Comparison of ENCODE assay signal across 8 mouse cellular contexts in the genomic region with DNA sequence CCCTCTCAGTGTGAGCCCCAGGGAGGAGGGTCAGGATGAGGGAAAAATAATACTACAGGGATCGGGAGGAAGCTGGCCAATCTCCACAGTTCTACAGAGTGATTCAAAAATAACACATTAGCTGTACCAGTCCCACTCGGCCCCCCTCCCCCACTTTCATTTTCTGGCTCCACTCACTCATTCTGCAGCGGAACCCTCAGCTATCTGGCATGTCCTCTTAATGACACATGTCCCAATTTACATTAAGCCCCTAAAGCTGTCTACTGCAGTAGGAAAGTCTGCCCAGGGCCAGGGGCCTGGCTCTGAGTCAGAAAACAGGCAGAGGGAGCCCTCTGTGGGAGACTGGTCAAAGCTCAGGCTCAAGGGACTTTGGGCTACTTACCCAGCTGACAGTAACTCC. TPM values are rescaled to one million over a fixed set of nuclear protein-coding genes. Genes with fewer than 3 reads are reported as not detected.
DNase-seq lines count a peak whose midpoint lies in the region; ATAC-seq lines count a peak whose summit lies in the region.

No protein-coding gene starts in this region.

- H3K4me1 ChIP-seq in hindbrain, embryonic 16.5 days (ENCODE audit: control insufficient read depth, insufficient read depth, low read depth, low read length), result peaks cover 63% of the 10 kb centered on the region

- DNase-seq in adrenal gland, adult (ENCODE audit: inconsistent age in 2 of 2, low spot score in 1 of 2), result peak; percentile 46 to 82
- no peak for DNase-seq in adrenal gland, postnatal 4 days (ENCODE audit: low spot score in 2 of 2)
- peak; percentile 32 for DNase-seq in cerebellum, adult 9-11 months
- DNase-seq in gastrocnemius, postnatal 10 days, result peak; percentile 43
- DNase-seq in layer of hippocampus, postnatal 36 days, result peak; percentile 37 to 65
- peak; percentile 21 for DNase-seq in neural tube, embryonic 10.5 days (ENCODE audit: extremely low spot score, low spot score)
- DNase-seq in T-cell, adult 2 months (ENCODE audit: low spot score), result no peak

- no peaks in the 10 kb centered on the region for H3K36me3 ChIP-seq in hindbrain, embryonic 16.5 days (ENCODE audit: control insufficient read depth, insufficient read depth, low read length)

- H3K9me3 ChIP-seq in hindbrain, embryonic 16.5 days (ENCODE audit: control insufficient read depth, low read length), result no peaks in the 10 kb centered on the region

- 9% methylated on average over 3 of the region's 3 CpGs for WGBS in hindbrain, embryonic 16.5 days

- peak overlapping the region; percentile 53 for H3K27ac ChIP-seq in hindbrain, embryonic 16.5 days (ENCODE audit: low read depth, low read length)

- peak overlapping the region; percentile 42 for H3K4me2 ChIP-seq in hindbrain, embryonic 16.5 days (ENCODE audit: low read length)

- H3K4me3 ChIP-seq in hindbrain, embryonic 16.5 days (ENCODE audit: low read length), result no peak overlapping the region

- peak; percentile 61 for ATAC-seq in hindbrain, embryonic 16.5 days

- H3K27me3 ChIP-seq in hindbrain, embryonic 16.5 days (replicated peaks; ENCODE audit: control insufficient read depth, insufficient read depth, low read length), result no peaks in the 10 kb centered on the region

- H3K9ac ChIP-seq in hindbrain, embryonic 16.5 days (ENCODE audit: low read depth, low read length), result peak overlapping the region; percentile 1; the same call in 1 of the 2 replicates

RNA-seq across cellular contexts. Expression of a gene that starts 4.7 kb away (rescaled TPM):
- 10 to 100 TPM; 93.7 to 97.4 TPM for total RNA-seq in adrenal gland, postnatal 4 days (2021)
- 10 to 100 TPM; 19.5 to 28.8 TPM for total RNA-seq in gastrocnemius, postnatal 10 days (2021)
- 121 and 124 TPM in 2 replicates for polyA plus RNA-seq in hindbrain, embryonic 16.5 days (2015; fragmentation: Nextera tagmentation; extraction: Ambion mirVana)
- 10 to 100 TPM; 55.4 to 63.9 TPM for total RNA-seq in layer of hippocampus, postnatal 36 days (2021)

RNA-seq across cellular contexts. Expression of a gene that starts 59.9 kb away (rescaled TPM):
- total RNA-seq in adrenal gland, postnatal 4 days (2021), result 10 to 100 TPM; 84.9 to 89.1 TPM
- 10 to 100 TPM; 29.6 to 38.2 TPM for total RNA-seq in gastrocnemius, postnatal 10 days (2021)
- polyA plus RNA-seq in hindbrain, embryonic 16.5 days (2015; fragmentation: Nextera tagmentation; extraction: Ambion mirVana), result 6.2 and 7.5 TPM in 2 replicates
- total RNA-seq in layer of hippocampus, postnatal 36 days (2021), result 10 to 100 TPM; 66.9 to 71.8 TPM

Comparison
In these comparisons a context has a peak if more than half of its experiments do, and no peak if none do; other contexts are left out.
1. DNase-seq: peak in adrenal gland, adult (2 of 2), cerebellum, adult 9-11 months (single experiment), gastrocnemius, postnatal 10 days (single experiment), layer of hippocampus, postnatal 36 days (2 of 2) and neural tube, embryonic 10.5 days (single experiment); none in adrenal gland, postnatal 4 days (0 of 2) and T-cell, adult 2 months (single experiment).